Mouse (Mus musculus): ENCODE results near the gene Snca.

- TF ChIP-seq CTCF (IDR thresholded peaks at IDR 0.05; ENCODE audit: extremely low read depth, insufficient read depth, low read length): no peak
- TF ChIP-seq POLR2A (IDR thresholded peaks at IDR 0.05; ENCODE audit: extremely low read depth, insufficient read depth, low read length): no peak
Measured at GRCm38 (mm10) chr6:60739776-60740175, 89.9 kb downstream of the Snca start.
